Mouse (Mus musculus): ENCODE data around the gene Ccdc187. TPM values are rescaled to one million over a fixed set of nuclear protein-coding genes. Genes with fewer than 3 reads are reported as not detected.

The Ccdc187 gene
- polyA plus RNA-seq, 1 experiment from 2014 or later = not detected

GRCm38 (mm10) chr2:26201926-26202848 lies 92.2 kb downstream of the Ccdc187 start:
- DNase-seq (ENCODE audit: low spot score) = no peak
- 0 out of 2 replicates have a peak overlapping the region, but pooled peaks have one; percentile 7 for H3K4me2 ChIP-seq (ENCODE audit: low read depth, low read length)
- no peak overlapping the region for H3K27ac ChIP-seq (replicated peaks; ENCODE audit: low read depth, low read length)

GRCm38 (mm10) chr2:26198488-26198887 lies 95.9 kb downstream of the Ccdc187 start:
- Histone ChIP-seq H3K36me3 (replicated peaks; ENCODE audit: control insufficient read depth, insufficient read depth, low read depth, low read length) (no peaks in the 10 kb centered on the region), H3K4me1 (ENCODE audit: control insufficient read depth, insufficient read depth, low read length) (no peaks in the 10 kb centered on the region; the same call in none of the 2 replicates), H3K27ac (replicated peaks; ENCODE audit: low read depth, low read length) (no peak overlapping the region), H3K9me3 (replicated peaks; ENCODE audit: control insufficient read depth, low read length) (no peaks in the 10 kb centered on the region), H3K4me2 (ENCODE audit: low read depth, low read length) (no peak overlapping the region), H3K27me3 (ENCODE audit: control insufficient read depth, insufficient read depth, low read length) (peaks cover 77% of the 10 kb centered on the region), H3K4me3 (ENCODE audit: low read depth, low read length) (no peak overlapping the region), H3K9ac (replicated peaks; ENCODE audit: low read length) (no peak overlapping the region)
- no peak for DNase-seq (ENCODE audit: low spot score)
- no peak for ATAC-seq (replicated peaks; ENCODE audit: insufficient number of reproducible peaks, low FRiP score, low TSS enrichment, low read depth)
- under 1% methylated on average over 10 of the region's 10 CpGs for WGBS

More at GRCm38 (mm10) chr2:26201926-26202848, 92.2 kb downstream of the Ccdc187 start:
- Histone ChIP-seq H3K27me3 (ENCODE audit: control insufficient read depth, insufficient read depth, low read length) (peaks cover 98% of the 10 kb centered on the region), H3K9ac (replicated peaks; ENCODE audit: low read length) (peak overlapping the region; percentile 32; the same call in 1 of the 2 replicates), H3K36me3 (replicated peaks; ENCODE audit: control insufficient read depth, insufficient read depth, low read depth, low read length) (no peaks in the 10 kb centered on the region), H3K4me1 (ENCODE audit: control insufficient read depth, insufficient read depth, low read length) (peaks cover 4% of the 10 kb centered on the region), H3K4me3 (ENCODE audit: low read depth, low read length) (peak overlapping the region; percentile 8; the same call in 1 of the 2 replicates), H3K9me3 (replicated peaks; ENCODE audit: control insufficient read depth, low read length) (no peaks in the 10 kb centered on the region)
- under 1% methylated on average over 71 of the region's 77 CpGs for WGBS
- ATAC-seq (replicated peaks; ENCODE audit: insufficient number of reproducible peaks, low FRiP score, low TSS enrichment, low read depth) = no peak

GRCm38 (mm10) chr2:26194552-26195339 lies 99.6 kb downstream of the Ccdc187 start:
- no peaks in the 10 kb centered on the region; the same call in none of the 2 replicates for H3K4me1 ChIP-seq (ENCODE audit: control insufficient read depth, insufficient read depth, low read length)
- H3K27ac ChIP-seq (replicated peaks; ENCODE audit: low read depth, low read length) = no peak overlapping the region
- no peak overlapping the region for H3K9ac ChIP-seq (replicated peaks; ENCODE audit: low read length)
- WGBS = 40% methylated on average over 7 of the region's 7 CpGs
- ATAC-seq (replicated peaks; ENCODE audit: insufficient number of reproducible peaks, low FRiP score, low TSS enrichment, low read depth) (no peak), DNase-seq (ENCODE audit: low spot score) (no peak)
- no peaks in the 10 kb centered on the region for H3K9me3 ChIP-seq (replicated peaks; ENCODE audit: control insufficient read depth, low read length)
- no peak overlapping the region for H3K4me2 ChIP-seq (ENCODE audit: low read depth, low read length)
- H3K4me3 ChIP-seq (ENCODE audit: low read depth, low read length) = no peak overlapping the region
- H3K27me3 ChIP-seq (ENCODE audit: control insufficient read depth, insufficient read depth, low read length) = peaks cover 41% of the 10 kb centered on the region
- no peaks in the 10 kb centered on the region for H3K36me3 ChIP-seq (replicated peaks; ENCODE audit: control insufficient read depth, insufficient read depth, low read depth, low read length)

Other genes starting within 250 kb of the Ccdc187 start
- 2.7 and 3.6 TPM in 2 replicates for gene Nacc2, start 171.3 kb downstream of the Ccdc187 start, polyA plus RNA-seq (2014; fragmentation: Nextera tagmentation; extraction: Ambion mirVana)
- 1.3 and 3.3 TPM in 2 replicates for gene Lhx3, start 86.3 kb downstream of the Ccdc187 start, polyA plus RNA-seq (2014; fragmentation: Nextera tagmentation; extraction: Ambion mirVana)
- 11.3 and 12.1 TPM in 2 replicates for gene Qsox2, start 57.0 kb downstream of the Ccdc187 start, polyA plus RNA-seq (2014; fragmentation: Nextera tagmentation; extraction: Ambion mirVana)
- 31.7 and 39.9 TPM in 2 replicates for gene Gpsm1, start 21.0 kb upstream of the Ccdc187 start, polyA plus RNA-seq (2014; fragmentation: Nextera tagmentation; extraction: Ambion mirVana)
- gene Dnlz, start 57.6 kb upstream of the Ccdc187 start, polyA plus RNA-seq (2014; fragmentation: Nextera tagmentation; extraction: Ambion mirVana) = 25.1 and 29.8 TPM in 2 replicates
- 0.40 and 0.41 TPM in 2 replicates for gene Card9, start 66.4 kb upstream of the Ccdc187 start, polyA plus RNA-seq (2014; fragmentation: Nextera tagmentation; extraction: Ambion mirVana)
- 17.9 and 18.6 TPM in 2 replicates for gene Snapc4, start 86.1 kb upstream of the Ccdc187 start, polyA plus RNA-seq (2014; fragmentation: Nextera tagmentation; extraction: Ambion mirVana)
- gene Entr1, start 94.8 kb upstream of the Ccdc187 start, polyA plus RNA-seq (2014; fragmentation: Nextera tagmentation; extraction: Ambion mirVana) = 130 and 132 TPM in 2 replicates
- gene Pmpca, start 94.8 kb upstream of the Ccdc187 start, polyA plus RNA-seq (2014; fragmentation: Nextera tagmentation; extraction: Ambion mirVana) = 100 and 103 TPM in 2 replicates
- 19.0 and 22.9 TPM in 2 replicates for gene Inpp5e, start 114.6 kb upstream of the Ccdc187 start, polyA plus RNA-seq (2014; fragmentation: Nextera tagmentation; extraction: Ambion mirVana)
- 30.4 and 33.3 TPM in 2 replicates for gene Sec16a, start 150.7 kb upstream of the Ccdc187 start, polyA plus RNA-seq (2014; fragmentation: Nextera tagmentation; extraction: Ambion mirVana)
- gene Notch1, start 222.1 kb upstream of the Ccdc187 start, polyA plus RNA-seq (2014; fragmentation: Nextera tagmentation; extraction: Ambion mirVana) = 17.2 and 17.7 TPM in 2 replicates